Mouse (Mus musculus) limb, embryonic 11.5 days (tissue): ENCODE measurements at regions not wholly inside any gene's neighbourhood (a gene's known extent, or its start where the extent isn't known, plus 50 kb on each side); places are given as distances from the start of the nearest gene placed in this dataset.

Experiments
- ATAC-seq: fragments of 200-750 bp; cut with Nextera tagmentation; 2 replicates; pipeline ENCODE4 v1.8.0; 2017; ENCODE audit warnings: low read depth; ENCODE audit not compliant: insufficient number of reproducible peaks, low FRiP score, low TSS enrichment
- DNase-seq: peaks from one replicate; pipeline ENCODE4 v3.0.0-alpha.2; 2015; ENCODE audit warnings: low spot score
- H3K27ac ChIP-seq: fragments of 300-500 bp; sonication (generic); replicated peaks from 2 replicates; pipeline ENCODE4 v1.5.1; 2014; ENCODE audit warnings: low read depth, mild to moderate bottlenecking, low read length
- H3K27me3 ChIP-seq: fragments of 300-500 bp; sonication (generic); 2 replicates; pipeline ENCODE4 v1.6.1; 2014; ENCODE audit warnings: mild to moderate bottlenecking, low read length, mixed read lengths; ENCODE audit not compliant: control insufficient read depth, insufficient read depth
- H3K36me3 ChIP-seq: fragments of 300-500 bp; sonication (generic); 2 replicates; pipeline ENCODE4 v1.6.1; 2014; ENCODE audit warnings: mild to moderate bottlenecking, low read length, moderate library complexity, mixed read lengths; ENCODE audit not compliant: control insufficient read depth, insufficient read depth
- H3K4me1 ChIP-seq: fragments of 300-500 bp; sonication (generic); 2 replicates; pipeline ENCODE4 v1.6.1; 2014; ENCODE audit warnings: low read length, mixed read lengths; ENCODE audit not compliant: control insufficient read depth, insufficient read depth
- H3K4me2 ChIP-seq: fragments of 300-500 bp; sonication (generic); 2 replicates; pipeline ENCODE4 v1.6.1; 2014; ENCODE audit warnings: low read depth, mild to moderate bottlenecking, moderate library complexity; ENCODE audit not compliant: severe bottlenecking
- H3K4me3 ChIP-seq: fragments of 300-500 bp; sonication (generic); 2 replicates; pipeline ENCODE4 v1.5.1; 2014; ENCODE audit warnings: low read depth, low read length
- H3K9ac ChIP-seq: fragments of 300-500 bp; sonication (generic); 2 replicates; pipeline ENCODE4 v1.6.1; 2014; ENCODE audit warnings: mild to moderate bottlenecking, low read length
- H3K9me3 ChIP-seq: fragments of 300-500 bp; sonication (generic); 2 replicates; pipeline ENCODE4 v1.6.1; 2016; ENCODE audit warnings: low read length; ENCODE audit not compliant: control insufficient read depth
- WGBS: fragments of 180-500 bp; shearing (Covaris S2); extraction: QIAGEN DNeasy Blood & Tissue Kit; methylation state at CpG from one replicate; pipeline ENCODE4 v1.1.7; 2014; 5-methylcytosine and 5-hydroxymethylcytosine counted together

DNA sequence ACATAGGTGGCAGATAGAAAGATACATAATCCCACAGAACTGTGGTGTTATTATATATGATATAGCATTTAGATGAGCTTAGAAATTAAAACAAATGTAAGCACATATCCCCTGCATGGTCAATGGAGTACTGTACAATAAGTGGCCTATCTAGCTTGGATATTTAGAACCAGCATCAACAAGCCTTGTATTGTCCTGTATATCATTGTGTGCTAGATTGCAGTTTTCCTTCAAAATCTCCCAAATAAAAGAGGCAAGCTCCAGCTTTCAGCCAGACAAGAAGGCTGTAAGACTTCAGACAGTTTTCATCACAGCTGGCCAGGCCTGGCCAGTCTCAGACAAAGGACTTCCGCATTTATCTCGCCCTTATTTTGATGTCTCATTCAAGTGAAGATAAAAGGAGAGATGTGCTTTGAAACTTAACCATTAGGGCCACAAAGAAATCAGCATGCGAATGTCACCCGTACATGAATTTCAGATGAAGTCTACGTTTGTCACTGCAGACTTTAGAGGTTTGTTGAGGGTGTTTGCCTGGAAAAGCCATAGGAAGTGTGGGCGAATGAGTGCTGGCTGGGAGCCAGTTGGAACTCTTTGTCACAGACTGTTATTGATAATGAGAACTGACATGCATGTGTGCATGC, 700.5 kb downstream of the Kcnj2 start:
- Histone ChIP-seq H3K9me3 (no peaks in the 10 kb centered on the region), H3K4me2 (no peak overlapping the region), H3K4me3 (no peak overlapping the region), H3K36me3 (no peaks in the 10 kb centered on the region), H3K27ac (no peak overlapping the region), H3K27me3 (no peaks in the 10 kb centered on the region), H3K4me1 (no peaks in the 10 kb centered on the region), H3K9ac (no peak overlapping the region)
- 84% methylated on average over 6 of the region's 6 CpGs for WGBS
- no peak for ATAC-seq
- no peak for DNase-seq

GRCm38 (mm10) chr11:111767012-111767392, 701.0 kb downstream of the Kcnj2 start:
- no peak overlapping the region for H3K27ac ChIP-seq
- no peak overlapping the region for H3K4me3 ChIP-seq
- H3K9ac ChIP-seq, result no peak overlapping the region
- no peaks in the 10 kb centered on the region for H3K27me3 ChIP-seq
- H3K4me1 ChIP-seq, result no peaks in the 10 kb centered on the region
- no peaks in the 10 kb centered on the region for H3K9me3 ChIP-seq
- no peak for ATAC-seq
- no peaks in the 10 kb centered on the region for H3K36me3 ChIP-seq
- no peak for DNase-seq
- no peak overlapping the region for H3K4me2 ChIP-seq
- WGBS, result 100% methylated on average over 1 of the region's 1 CpGs

GRCm38 (mm10) chr11:111774108-111774679, 708.2 kb downstream of the Kcnj2 start:
- DNase-seq, result no peak
- WGBS, result 87% methylated on average over 2 of the region's 2 CpGs
- Histone ChIP-seq H3K4me1 (no peaks in the 10 kb centered on the region), H3K4me3 (no peak overlapping the region), H3K4me2 (no peak overlapping the region), H3K27ac (no peak overlapping the region), H3K36me3 (no peaks in the 10 kb centered on the region), H3K27me3 (no peaks in the 10 kb centered on the region), H3K9ac (no peak overlapping the region), H3K9me3 (no peaks in the 10 kb centered on the region)
- no peak for ATAC-seq

GRCm38 (mm10) chr11:111781321-111781720, 715.4 kb downstream of the Kcnj2 start:
- Histone ChIP-seq H3K4me1 (no peaks in the 10 kb centered on the region), H3K9me3 (no peaks in the 10 kb centered on the region), H3K27ac (no peak overlapping the region), H3K9ac (no peak overlapping the region), H3K27me3 (no peaks in the 10 kb centered on the region), H3K4me3 (no peak overlapping the region), H3K36me3 (no peaks in the 10 kb centered on the region), H3K4me2 (no peak overlapping the region)
- 54% methylated on average over 7 of the region's 7 CpGs for WGBS
- DNase-seq, result no peak
- no peak for ATAC-seq

DNA sequence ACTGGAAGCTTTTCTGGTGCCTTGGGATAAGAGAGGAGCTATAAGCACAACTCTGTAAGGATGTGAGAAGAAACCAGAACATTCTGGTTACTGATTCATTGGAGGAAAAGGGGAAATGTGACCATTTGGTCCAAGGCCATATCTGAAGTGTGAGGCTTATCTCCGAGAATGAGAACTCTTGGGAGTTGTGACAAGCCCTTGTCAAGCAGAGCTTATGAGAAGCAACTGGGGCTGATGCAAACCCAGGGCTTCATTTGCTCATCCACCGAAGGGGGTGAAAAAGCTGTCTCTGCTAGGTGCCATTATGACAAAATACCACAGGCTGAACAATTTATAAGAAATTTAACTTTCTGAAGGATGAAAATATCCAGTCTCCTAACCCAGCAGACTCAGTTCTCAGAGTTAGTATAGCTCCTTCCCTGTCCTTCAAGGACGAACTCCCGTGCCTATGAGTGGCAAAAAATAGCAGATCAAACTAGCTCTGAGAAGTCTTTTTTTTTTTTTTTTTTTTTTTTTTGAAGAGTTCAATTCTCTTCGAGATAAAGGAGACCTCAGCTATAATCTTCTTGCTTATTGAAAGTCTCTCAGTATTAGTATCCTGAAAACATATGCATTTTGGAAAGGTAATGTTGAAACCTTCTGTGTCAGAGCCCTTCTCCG, 725.4 kb downstream of the Kcnj2 start:
- ATAC-seq, result no peak
- H3K4me1 ChIP-seq, result no peaks in the 10 kb centered on the region
- 81% methylated on average over 6 of the region's 6 CpGs for WGBS
- H3K9ac ChIP-seq, result no peak overlapping the region
- no peak overlapping the region for H3K4me3 ChIP-seq
- H3K9me3 ChIP-seq, result no peaks in the 10 kb centered on the region
- no peak overlapping the region for H3K4me2 ChIP-seq
- no peaks in the 10 kb centered on the region for H3K36me3 ChIP-seq
- no peaks in the 10 kb centered on the region for H3K27me3 ChIP-seq
- no peak for DNase-seq
- no peak overlapping the region for H3K27ac ChIP-seq

DNA sequence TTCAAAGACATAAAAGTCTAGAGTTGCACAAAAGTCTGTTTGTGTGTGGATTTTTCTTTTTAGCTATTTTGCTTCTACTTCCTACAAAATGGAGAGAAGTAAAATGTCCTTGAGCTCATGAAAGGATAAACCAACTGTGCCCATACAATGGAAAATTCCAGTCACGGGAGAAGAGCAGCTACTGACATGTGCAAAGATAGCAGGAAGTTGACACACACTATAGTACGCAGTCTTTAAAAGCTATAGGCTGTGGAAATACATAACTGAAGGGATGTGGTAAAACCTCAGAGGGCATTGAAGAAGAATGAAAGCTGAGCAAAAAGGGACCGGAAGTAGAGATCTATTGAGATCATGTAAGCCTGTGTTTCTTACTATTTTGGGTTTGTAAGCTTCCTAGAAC, 735.1 kb downstream of the Kcnj2 start:
- Histone ChIP-seq H3K4me1 (no peaks in the 10 kb centered on the region), H3K27ac (no peak overlapping the region), H3K4me3 (no peak overlapping the region), H3K9ac (no peak overlapping the region), H3K4me2 (no peak overlapping the region), H3K36me3 (no peaks in the 10 kb centered on the region), H3K9me3 (no peaks in the 10 kb centered on the region), H3K27me3 (no peaks in the 10 kb centered on the region)
- DNase-seq (no peak), ATAC-seq (no peak)
- 92% methylated on average over 3 of the region's 3 CpGs for WGBS

DNA sequence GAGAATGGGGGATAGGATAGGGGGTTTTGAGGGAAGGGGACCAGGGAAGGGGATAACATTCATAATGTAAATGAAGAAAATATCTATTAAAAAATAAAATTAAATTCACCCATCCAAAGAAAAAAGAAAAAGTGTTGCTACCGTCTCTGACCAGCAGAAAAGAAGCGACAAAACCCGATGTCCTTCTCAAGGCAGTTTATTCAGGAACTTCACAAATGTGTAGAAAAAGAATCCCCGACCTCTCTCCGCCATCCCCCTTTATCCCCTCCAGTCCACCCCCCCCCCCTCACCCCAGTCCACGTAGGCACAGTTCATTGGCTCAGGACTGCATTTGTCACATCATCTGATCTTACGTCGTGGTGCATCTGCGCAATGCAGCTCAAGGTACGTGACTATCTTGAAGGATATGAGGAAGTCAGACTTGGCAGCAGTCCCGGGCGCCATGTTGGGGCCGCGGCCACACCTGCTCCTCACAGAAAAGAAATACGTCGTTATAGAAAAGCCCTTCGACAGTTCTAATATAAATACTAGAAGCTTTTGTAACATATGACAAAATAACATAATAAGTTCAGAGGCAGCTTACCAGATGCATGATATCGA, 750.3 kb downstream of the Kcnj2 start:
- H3K27me3 ChIP-seq, result no peaks in the 10 kb centered on the region
- peaks cover 11% of the 10 kb centered on the region; the same call in 1 of the 2 replicates for H3K4me1 ChIP-seq
- H3K4me3 ChIP-seq, result no peak overlapping the region
- H3K4me2 ChIP-seq, result no peak overlapping the region
- no peaks in the 10 kb centered on the region for H3K36me3 ChIP-seq
- ATAC-seq, result no peak
- H3K9ac ChIP-seq, result no peak overlapping the region
- no peaks in the 10 kb centered on the region for H3K9me3 ChIP-seq
- no peak for DNase-seq
- no peak overlapping the region for H3K27ac ChIP-seq
- WGBS, result 94% methylated on average over 18 of the region's 18 CpGs

DNA sequence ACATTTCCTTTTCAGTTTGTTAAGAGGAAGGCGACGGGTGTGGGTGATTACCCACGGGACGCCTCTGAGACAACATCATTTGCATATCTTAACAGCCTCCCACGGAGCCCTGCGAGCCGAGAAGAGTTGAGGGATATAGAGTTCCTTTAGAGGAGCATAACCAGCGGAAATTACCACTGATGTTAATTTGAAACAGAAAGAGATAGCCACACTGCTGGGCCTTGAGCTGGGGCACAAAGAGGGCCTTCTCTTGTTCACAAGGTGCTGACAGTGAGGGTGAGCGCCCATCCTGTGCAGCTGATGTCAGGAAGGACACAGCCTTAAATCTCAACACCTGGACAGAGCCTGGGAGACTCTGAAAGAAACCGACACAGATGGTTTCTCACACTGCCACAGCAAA, 752.2 kb downstream of the Kcnj2 start:
- DNase-seq (peak; percentile 44), ATAC-seq (no peak)
- Histone ChIP-seq H3K4me3 (no peak overlapping the region), H3K27me3 (no peaks in the 10 kb centered on the region), H3K27ac (peak overlapping the region; percentile 65; the same call in 1 of the 2 replicates), H3K9me3 (no peaks in the 10 kb centered on the region), H3K36me3 (no peaks in the 10 kb centered on the region), H3K4me1 (peaks cover 11% of the 10 kb centered on the region; the same call in 1 of the 2 replicates), H3K4me2 (no peak overlapping the region), H3K9ac (no peak overlapping the region)
- WGBS, result 1% methylated on average over 10 of the region's 10 CpGs
